Mouse (Mus musculus) midbrain, embryonic 10.5 days (tissue): ENCODE measurements around the gene Sema4c. TPM values are rescaled to one million over a fixed set of nuclear protein-coding genes. Genes with fewer than 3 reads are reported as not detected.

Experiments
- microRNA-seq: library from miRNA; unstranded; fragments of <30 nt; microRNA quantifications from one replicate; pipeline ENCODE4, GENCODE M21; 2017
- polyA plus RNA-seq: library from polyadenylated mRNA; unstranded; fragments of >200 nt; fragmentation: Nextera tagmentation; extraction: Ambion mirVana; gene quantifications from 2 replicates; pipeline ENCODE4 v1.2.1, GENCODE M21; 2016

Sema4c gene
- polyA plus RNA-seq, 1 experiment from 2014 or later, result 20.8 TPM

Small RNAs within 50 kb of the gene (microRNA-seq; reads per million reads assigned to microRNA genes)
- not detected for gene Gm47280

Other genes with a start within 250 kb of the Sema4c start
- 49.7 and 53.6 TPM in 2 replicates for gene Kansl3, start 189.2 kb downstream of the Sema4c start, polyA plus RNA-seq
- gene Fer1l5, start 186.1 kb downstream of the Sema4c start, polyA plus RNA-seq, result 1.8 and 1.9 TPM in 2 replicates
- 63.5 and 69.9 TPM in 2 replicates for gene Lman2l, start 113.1 kb downstream of the Sema4c start, polyA plus RNA-seq
- gene Cnnm4, start 86.7 kb downstream of the Sema4c start, polyA plus RNA-seq, result 15.5 and 15.6 TPM in 2 replicates
- gene Cnnm3, start 46.5 kb downstream of the Sema4c start, polyA plus RNA-seq, result 2.6 and 3.1 TPM in 2 replicates
- 16.3 and 17.4 TPM in 2 replicates for gene Ankrd23, start 21.5 kb downstream of the Sema4c start, polyA plus RNA-seq
- 0.69 TPM in 1 of 2 replicates, not detected in the other for gene Gm42417, start 18.9 kb downstream of the Sema4c start, polyA plus RNA-seq
- 17.8 and 21.2 TPM in 2 replicates for gene Ankrd39, start 10.9 kb downstream of the Sema4c start, polyA plus RNA-seq
- 0.33 and 0.50 TPM in 2 replicates for gene Fam178b, start 124.8 kb upstream of the Sema4c start, polyA plus RNA-seq
- gene Cox5b, start 133.1 kb upstream of the Sema4c start, polyA plus RNA-seq, result 531 and 539 TPM in 2 replicates
- gene 4933424G06Rik, start 151.8 kb upstream of the Sema4c start, polyA plus RNA-seq, result 0.10 and 0.24 TPM in 2 replicates
- 142 and 145 TPM in 2 replicates for gene Actr1b, start 156.1 kb upstream of the Sema4c start, polyA plus RNA-seq
- gene Zap70, start 203.4 kb upstream of the Sema4c start, polyA plus RNA-seq, result 0.26 and 0.43 TPM in 2 replicates